ENCODE assay signal across 24 mouse cellular contexts in the genomic region with DNA sequence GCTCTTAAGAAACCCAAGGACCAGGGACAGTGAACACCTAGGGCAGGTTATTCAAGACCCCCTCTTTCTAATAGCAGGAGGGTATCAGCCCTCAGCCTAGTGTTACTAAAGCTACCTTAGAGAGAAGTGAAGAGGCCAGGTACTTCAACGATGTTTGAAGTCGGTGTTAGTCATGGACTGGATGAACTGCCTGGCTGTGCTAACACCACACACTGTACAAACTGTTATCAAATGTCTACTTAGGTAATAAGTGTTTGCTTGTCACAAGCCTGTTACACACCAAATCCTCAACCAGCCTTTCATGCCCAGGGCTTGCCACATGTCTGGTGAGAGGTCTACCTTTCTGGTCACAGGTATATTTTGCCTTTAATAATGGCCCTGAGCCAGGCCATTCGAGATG.
DNase-seq lines count a peak whose midpoint lies in the region; ATAC-seq and TF ChIP-seq lines count a peak whose summit lies in the region.
"Had no signal": no experiment of that assay in that cellular context is flagged by ENCODE, and none has a peak within 500 bp of the region (broad histone marks: within the 10 kb centered on the region; RNA-seq: fewer than 3 reads in every experiment).

No protein-coding gene starts in this region.

- peaks cover 12% of the 10 kb centered on the region for H3K4me1 ChIP-seq in neural tube, embryonic 11.5 days (ENCODE audit: control insufficient read depth, insufficient read depth, low read length)
- H3K4me1 ChIP-seq in limb, embryonic 12.5 days (replicated peaks), result peaks cover 86% of the 10 kb centered on the region

- no peaks in the 10 kb centered on the region for H3K9me3 ChIP-seq in neural tube, embryonic 11.5 days (ENCODE audit: control insufficient read depth, low read length)
- H3K9me3 ChIP-seq in limb, embryonic 12.5 days, result no peaks in the 10 kb centered on the region
- H3K9me3 ChIP-seq: forebrain, embryonic 13.5 days; heart, embryonic 13.5 days; limb, embryonic 15.5 days had no signal

- 90% methylated on average over 3 of the region's 3 CpGs for WGBS in neural tube, embryonic 11.5 days
- WGBS in limb, embryonic 12.5 days, result 72% methylated on average over 3 of the region's 3 CpGs

- H3K27ac ChIP-seq in layer of hippocampus, adult 2 months, result peak overlapping the region; percentile 92; the same call in 1 of the 2 replicates
- 0 out of 2 replicates have a peak overlapping the region, but pooled peaks have one; percentile 23 for H3K27ac ChIP-seq in neural tube, embryonic 11.5 days (ENCODE audit: low read depth, low read length)
- H3K27ac ChIP-seq in limb, embryonic 12.5 days, result peak overlapping the region; percentile 60
- H3K27ac ChIP-seq: forebrain, embryonic 13.5 days; heart, embryonic 13.5 days; hindbrain, embryonic 14.5 days; left cerebral cortex, adult 2 months; limb, embryonic 15.5 days; liver, embryonic 14.5 days; stomach, postnatal 0 days had no signal

- no peak for ATAC-seq in neural tube, embryonic 11.5 days (ENCODE audit: insufficient read depth, low FRiP score, low TSS enrichment)
- no peak for ATAC-seq in limb, embryonic 12.5 days (ENCODE audit: insufficient number of reproducible peaks, insufficient read depth, low FRiP score, low TSS enrichment, low read depth)
- ATAC-seq: forebrain, embryonic 13.5 days had no signal

- H3K9ac ChIP-seq in neural tube, embryonic 11.5 days (ENCODE audit: low read length), result no peak overlapping the region
- no peak overlapping the region for H3K9ac ChIP-seq in limb, embryonic 12.5 days (replicated peaks)
- H3K9ac ChIP-seq: forebrain, embryonic 13.5 days; heart, embryonic 13.5 days; hindbrain, embryonic 14.5 days; limb, embryonic 15.5 days; liver, embryonic 14.5 days had no signal

- no peak overlapping the region for H3K4me3 ChIP-seq in layer of hippocampus, adult 2 months
- H3K4me3 ChIP-seq in neural tube, embryonic 11.5 days (ENCODE audit: low read depth, low read length), result no peak overlapping the region
- no peak overlapping the region for H3K4me3 ChIP-seq in limb, embryonic 12.5 days (replicated peaks)
- H3K4me3 ChIP-seq: forebrain, embryonic 13.5 days; heart, embryonic 13.5 days; left cerebral cortex, adult 2 months; limb, embryonic 15.5 days had no signal

- no peaks in the 10 kb centered on the region for H3K36me3 ChIP-seq in neural tube, embryonic 11.5 days (ENCODE audit: control insufficient read depth, insufficient read depth, low read length)
- no peaks in the 10 kb centered on the region for H3K36me3 ChIP-seq in limb, embryonic 12.5 days
- H3K36me3 ChIP-seq: heart, embryonic 13.5 days; limb, embryonic 15.5 days had no signal

- no peak for DNase-seq in layer of hippocampus, adult 2 months (ENCODE audit: low spot score in 2 of 2)
- DNase-seq in layer of hippocampus, adult 11-12 months (ENCODE audit: low spot score), result no peak
- no peak for DNase-seq in neural tube, embryonic 11.5 days (ENCODE audit: low spot score)
- no peak for DNase-seq in neural tube, embryonic 10.5 days (ENCODE audit: extremely low spot score, low spot score)
- DNase-seq in frontal cortex, postnatal 36 days (ENCODE audit: low spot score in 2 of 2), result no peak
- DNase-seq in right cerebral cortex, adult 18-20 months, result no peak
- DNase-seq: adrenal gland, postnatal 25 days; B cell, adult 2 months; cerebellum, adult 18-20 months; cerebellum, postnatal 10 days; heart, adult 18-20 months; heart, postnatal 10 days; kidney, adult 11 months; midbrain, embryonic 14.5 days; thymus, adult 18-20 months; thymus, postnatal 25 days had no signal

- TF ChIP-seq CTCF in layer of hippocampus, adult 2 months (conservative IDR thresholded peaks at IDR 0.05), result no peak

- no peaks in the 10 kb centered on the region for H3K27me3 ChIP-seq in neural tube, embryonic 11.5 days (ENCODE audit: control insufficient read depth, insufficient read depth, low read length)
- no peaks in the 10 kb centered on the region for H3K27me3 ChIP-seq in limb, embryonic 12.5 days
- H3K27me3 ChIP-seq: heart, embryonic 13.5 days had no signal

- H3K4me2 ChIP-seq in neural tube, embryonic 11.5 days (ENCODE audit: low read depth), result no peak overlapping the region
- no peak overlapping the region for H3K4me2 ChIP-seq in limb, embryonic 12.5 days
- H3K4me2 ChIP-seq: forebrain, embryonic 13.5 days; heart, embryonic 13.5 days; hindbrain, embryonic 14.5 days; limb, embryonic 15.5 days had no signal

Comparison
In these comparisons a context has a peak if more than half of its experiments do, and no peak if none do; other contexts are left out.
1. H3K27ac ChIP-seq: peak in every context shown above with its lines; median percentile 92 in layer of hippocampus, adult 2 months; 60 in limb, embryonic 12.5 days; 23 in neural tube, embryonic 11.5 days.